Mouse (Mus musculus) olfactory bulb, adult 2 months (tissue): ENCODE results near the gene Arid1b. TPM values are rescaled to one million over a fixed set of nuclear protein-coding genes. Genes with fewer than 3 reads are reported as not detected.

Experiments used
- H3K27ac ChIP-seq: fragments of 200-500 bp; 2 replicates; pipeline ENCODE4 v1.5.1; 2012; ENCODE audit warnings: low read depth, low read length; ENCODE audit not compliant: insufficient read depth
- H3K4me1 ChIP-seq: fragments of 200-500 bp; 2 replicates; pipeline ENCODE4 v1.6.1; 2012; ENCODE audit warnings: low read length; ENCODE audit not compliant: control insufficient read depth, insufficient read depth
- H3K4me3 ChIP-seq: fragments of 200-500 bp; 2 replicates; pipeline ENCODE4 v1.5.1; 2012; ENCODE audit warnings: mild to moderate bottlenecking, low read depth, low read length, moderate library complexity; ENCODE audit not compliant: insufficient read depth
- CTCF ChIP-seq: fragments of 200-500 bp; IDR thresholded peaks from 2 replicates; pipeline ENCODE4 v1.5.1; 2012; ENCODE audit warnings: low read depth, mild to moderate bottlenecking, low read length, moderate library complexity; ENCODE audit not compliant: insufficient read depth
- POLR2A ChIP-seq: fragments of 200-500 bp; IDR thresholded peaks from 2 replicates; pipeline ENCODE4 v1.6.1; 2012; ENCODE audit warnings: mild to moderate bottlenecking, low read depth, low read length, moderate library complexity; ENCODE audit not compliant: insufficient read depth
- WGBS: fragments of 180-500 bp; shearing (Covaris S2); methylation state at CpG from one replicate; pipeline ENCODE4 v1.1.7; 2018; 5-methylcytosine and 5-hydroxymethylcytosine counted together
- polyA plus RNA-seq: library from polyadenylated mRNA; stranded (reverse); fragments of >200 nt; gene quantifications from 2 replicates; pipeline ENCODE4 v1.2.4, GENCODE M21; 2012; ENCODE audit warnings: low replicate concordance; ENCODE audit not compliant: missing spikeins, insufficient read depth, insufficient read length

Gene Arid1b
- polyA plus RNA-seq, 1 experiment = not detected

- no peak overlapping the region for H3K27ac ChIP-seq
- 84% methylated on average over 7 of the region's 7 CpGs for WGBS
- no peak for TF ChIP-seq CTCF
- no peak for TF ChIP-seq POLR2A
- no peak overlapping the region for H3K4me3 ChIP-seq
- peaks cover 32% of the 10 kb centered on the region for H3K4me1 ChIP-seq
Measured at GRCm38 (mm10) chr17:5168640-5169039, 174.5 kb downstream of the Arid1b start.

- H3K4me3 ChIP-seq = no peak overlapping the region
- WGBS = 96% methylated on average over 12 of the region's 12 CpGs
- no peak overlapping the region for H3K27ac ChIP-seq
- peaks cover 31% of the 10 kb centered on the region for H3K4me1 ChIP-seq
- TF ChIP-seq CTCF (no peak), POLR2A (no peak)
Measured at GRCm38 (mm10) chr17:5170321-5170720, 176.2 kb downstream of the Arid1b start.

- 88% methylated on average over 5 of the region's 5 CpGs for WGBS
- H3K27ac ChIP-seq = no peak overlapping the region
- peaks cover 31% of the 10 kb centered on the region for H3K4me1 ChIP-seq
- no peak overlapping the region for H3K4me3 ChIP-seq
- TF ChIP-seq CTCF = no peak
- no peak for TF ChIP-seq POLR2A
Measured at GRCm38 (mm10) chr17:5171467-5171866, 177.3 kb downstream of the Arid1b start.

- Histone ChIP-seq H3K4me3 (no peak overlapping the region), H3K27ac (peak overlapping the region; percentile 43), H3K4me1 (peaks cover 37% of the 10 kb centered on the region)
- TF ChIP-seq POLR2A (no peak), CTCF (no peak)
- WGBS = 78% methylated on average over 6 of the region's 6 CpGs
Measured at GRCm38 (mm10) chr17:5174426-5175020, 180.4 kb downstream of the Arid1b start.

- peaks cover 31% of the 10 kb centered on the region for H3K4me1 ChIP-seq
- WGBS = 37% methylated on average over 8 of the region's 8 CpGs
- no peak for TF ChIP-seq POLR2A
- no peak for TF ChIP-seq CTCF
Measured at GRCm38 (mm10) chr17:5175535-5175934, 181.4 kb downstream of the Arid1b start.

GRCm38 (mm10) chr17:5176315-5176714, 182.2 kb downstream of the Arid1b start:
- peaks cover 31% of the 10 kb centered on the region for H3K4me1 ChIP-seq
- TF ChIP-seq CTCF (no peak), POLR2A (no peak)
- WGBS = 62% methylated on average over 2 of the region's 2 CpGs
- H3K4me3 ChIP-seq = no peak overlapping the region
- H3K27ac ChIP-seq = no peak overlapping the region

More at GRCm38 (mm10) chr17:5175535-5175934, 181.4 kb downstream of the Arid1b start:
- Histone ChIP-seq H3K4me3 (no peak overlapping the region), H3K27ac (peak overlapping the region; percentile 43)

- WGBS = 81% methylated on average over 10 of the region's 10 CpGs
- peaks cover 24% of the 10 kb centered on the region for H3K4me1 ChIP-seq
- no peak overlapping the region for H3K4me3 ChIP-seq
- TF ChIP-seq CTCF (no peak), POLR2A (no peak)
- H3K27ac ChIP-seq = no peak overlapping the region
Measured at GRCm38 (mm10) chr17:5178534-5178933, 184.4 kb downstream of the Arid1b start.

- no peak overlapping the region for H3K27ac ChIP-seq
- H3K4me3 ChIP-seq = no peak overlapping the region
Measured at GRCm38 (mm10) chr17:5179004-5179403, 184.9 kb downstream of the Arid1b start.

GRCm38 (mm10) chr17:5179412-5179811, 185.3 kb downstream of the Arid1b start:
- H3K4me1 ChIP-seq = peaks cover 21% of the 10 kb centered on the region
- no peak overlapping the region for H3K27ac ChIP-seq
- TF ChIP-seq POLR2A = no peak
- TF ChIP-seq CTCF = no peak
- whole genome bisulfite sequencing = 70% methylated on average over 5 of the region's 5 CpGs
- H3K4me3 ChIP-seq = no peak overlapping the region

More at GRCm38 (mm10) chr17:5179004-5179403, 184.9 kb downstream of the Arid1b start:
- peaks cover 23% of the 10 kb centered on the region for H3K4me1 ChIP-seq
- TF ChIP-seq POLR2A (no peak), CTCF (no peak)
- WGBS = 58% methylated on average over 7 of the region's 7 CpGs

- no peak overlapping the region for H3K27ac ChIP-seq
- peaks cover 20% of the 10 kb centered on the region for H3K4me1 ChIP-seq
- H3K4me3 ChIP-seq = no peak overlapping the region
- no peak for TF ChIP-seq POLR2A
- no peak for TF ChIP-seq CTCF
- 89% methylated on average over 4 of the region's 4 CpGs for WGBS
Measured at GRCm38 (mm10) chr17:5179925-5180525, 185.9 kb downstream of the Arid1b start.
